Mouse (Mus musculus) heart, embryonic 10.5 days (tissue): ENCODE data around the gene H2-Q6. TPM values are rescaled to one million over a fixed set of nuclear protein-coding genes. Genes with fewer than 3 reads are reported as not detected.
"Not testable (repeated sequence)": the region's sequence is repeated elsewhere in the genome, so short reads cannot be mapped to it uniquely, and the experiment has no call there.

Source experiments
- DNase-seq: peaks from one replicate; pipeline ENCODE4 v3.0.0-alpha.2; 2017; ENCODE audit warnings: low spot score
- H3K27ac ChIP-seq: fragments of 300-500 bp; sonication (generic); 2 replicates; pipeline ENCODE4 v1.5.1; 2016; ENCODE audit warnings: mild to moderate bottlenecking
- H3K27me3 ChIP-seq: fragments of 300-500 bp; sonication (generic); 2 replicates; pipeline ENCODE4 v1.6.1; 2016; ENCODE audit warnings: mild to moderate bottlenecking; ENCODE audit not compliant: poor library complexity, insufficient read depth, severe bottlenecking
- H3K36me3 ChIP-seq: fragments of 300-500 bp; sonication (generic); 2 replicates; pipeline ENCODE4 v1.6.1; 2016; ENCODE audit warnings: mild to moderate bottlenecking, moderate library complexity
- H3K4me1 ChIP-seq: fragments of 300-500 bp; sonication (generic); 2 replicates; pipeline ENCODE4 v1.6.1; 2016; ENCODE audit warnings: mild to moderate bottlenecking
- H3K4me3 ChIP-seq: fragments of 300-500 bp; sonication (generic); 2 replicates; pipeline ENCODE4 v1.5.1; 2016; ENCODE audit warnings: mild to moderate bottlenecking, moderate library complexity
- H3K9me3 ChIP-seq: fragments of 300-500 bp; sonication (generic); 2 replicates; pipeline ENCODE4 v1.6.1; 2016; ENCODE audit warnings: mild to moderate bottlenecking, moderate library complexity
- WGBS: fragments of 180-500 bp; shearing (Covaris S2); methylation state at CpG from one replicate; pipeline ENCODE4 v1.1.7; 2016; 5-methylcytosine and 5-hydroxymethylcytosine counted together
- polyA plus RNA-seq: library from polyadenylated mRNA; unstranded; fragments of >200 nt; fragmentation: Nextera tagmentation; extraction: Ambion mirVana; gene quantifications from 2 replicates; pipeline ENCODE4 v1.2.1, GENCODE M21; 2016

Gene H2-Q6
- polyA plus RNA-seq, result 0.17 and 4.9 TPM in 2 replicates

DNA sequence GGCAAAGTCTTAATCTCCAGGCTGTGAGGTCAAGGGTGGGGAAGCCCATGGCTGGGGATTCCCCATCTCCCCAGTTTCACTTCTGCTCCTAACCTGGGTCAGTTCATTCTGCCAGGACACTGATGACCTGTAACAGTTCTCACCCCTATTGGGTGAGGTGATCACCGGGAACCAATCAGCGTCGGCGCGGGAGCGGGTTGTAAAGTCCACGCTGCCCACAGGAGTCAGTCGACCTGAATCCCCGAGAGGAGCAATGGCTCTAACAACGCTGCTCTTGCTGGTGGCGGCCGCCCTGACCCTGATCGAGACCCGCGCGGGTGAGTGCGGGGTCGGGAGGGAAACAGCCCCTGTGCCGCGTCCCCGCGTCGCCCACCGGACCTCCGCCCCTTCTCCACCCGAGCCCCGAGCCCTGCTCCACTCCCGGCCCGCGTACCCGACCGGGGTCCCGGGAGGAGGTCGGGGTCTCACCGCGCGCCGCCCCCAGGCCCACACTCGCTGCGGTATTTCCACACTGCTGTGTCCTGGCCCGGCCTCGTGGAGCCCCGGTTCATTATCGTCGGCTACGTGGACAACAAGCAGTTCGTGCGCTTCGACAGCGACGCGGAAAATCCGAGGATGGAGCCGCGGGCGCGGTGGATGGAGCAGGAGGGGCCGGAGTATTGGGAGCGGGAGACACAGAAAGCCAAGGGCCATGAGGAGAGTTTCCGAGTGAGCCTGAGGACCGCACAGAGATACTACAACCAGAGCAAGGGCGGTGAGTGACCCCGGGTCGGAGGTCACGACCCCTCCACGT lies at the start of gene H2-Q6:
Gene H2-Q6 (plus strand): TSS at position 227 of the 793 bp plus-strand sequence.
- not testable (repeated sequence) for H3K9me3 ChIP-seq, H3K36me3 ChIP-seq, H3K27ac ChIP-seq
- DNase-seq, result peak; percentile 81
- peak within 1 kb of the TSS; percentile 49 for H3K4me3 ChIP-seq
- 2% methylated on average over 57 of the region's 66 CpGs for WGBS
- H3K4me1 ChIP-seq, result peaks cover 12% of the 10 kb centered on the region
- peaks cover 56% of the 10 kb centered on the region for H3K27me3 ChIP-seq

GRCm38 (mm10) chr17:35379369-35379728 lies 45.3 kb upstream of the H2-Q6 start, which contains the start of gene H2-Q4:
Gene H2-Q4, plus strand, starts transcription at chr17:35379617.
- H3K4me1 ChIP-seq, result peaks cover 14% of the 10 kb centered on the region; the same call in 1 of the 2 replicates
- peak within 1 kb of the TSS; percentile 81 for H3K27ac ChIP-seq
- H3K27me3 ChIP-seq, result peaks cover 30% of the 10 kb centered on the region
- DNase-seq, result peak; percentile 93
- no peaks in the 10 kb centered on the region for H3K36me3 ChIP-seq
- WGBS, result 2% methylated on average over 16 of the region's 16 CpGs
- peak within 1 kb of the TSS; percentile 67 for H3K4me3 ChIP-seq
- H3K9me3 ChIP-seq, result no peaks in the 10 kb centered on the region

GRCm38 (mm10) chr17:35379729-35380451 lies 44.8 kb upstream of the H2-Q6 start:
- Histone ChIP-seq H3K36me3 (no peaks in the 10 kb centered on the region), H3K4me3 (peak overlapping the region; percentile 67), H3K9me3 (no peaks in the 10 kb centered on the region), H3K27ac (peak overlapping the region; percentile 81), H3K27me3 (peaks cover 30% of the 10 kb centered on the region), H3K4me1 (peaks cover 14% of the 10 kb centered on the region; the same call in 1 of the 2 replicates)
- peak; percentile 75 for DNase-seq
- WGBS, result 2% methylated on average over 69 of the region's 70 CpGs

DNA sequence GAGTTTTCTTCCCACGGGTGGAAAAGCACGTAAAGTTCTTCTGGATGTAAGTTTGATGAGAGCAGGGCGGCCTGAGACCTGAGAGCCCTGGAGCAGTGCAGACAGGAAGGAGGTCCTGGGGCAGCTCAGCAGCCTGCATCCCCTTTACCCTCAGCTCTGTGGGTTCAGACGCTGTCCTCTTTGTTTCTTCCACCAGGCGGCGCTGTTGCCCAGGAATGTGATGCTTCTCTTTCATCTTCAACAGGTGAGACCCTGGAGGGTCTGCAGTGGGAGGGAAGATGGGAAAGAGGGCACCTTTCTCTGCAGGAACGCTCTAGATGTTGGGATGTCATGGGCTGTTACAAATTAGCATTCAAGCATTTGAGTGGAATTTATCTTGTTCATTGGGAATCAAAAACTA lies 34.9 kb upstream of the H2-Q6 start:
- not testable (repeated sequence) for H3K4me1 ChIP-seq, DNase-seq, H3K36me3 ChIP-seq, H3K4me3 ChIP-seq, H3K27ac ChIP-seq, H3K9me3 ChIP-seq
- WGBS, result 4% methylated on average over 7 of the region's 7 CpGs
- H3K27me3 ChIP-seq, result peaks cover 11% of the 10 kb centered on the region

DNA sequence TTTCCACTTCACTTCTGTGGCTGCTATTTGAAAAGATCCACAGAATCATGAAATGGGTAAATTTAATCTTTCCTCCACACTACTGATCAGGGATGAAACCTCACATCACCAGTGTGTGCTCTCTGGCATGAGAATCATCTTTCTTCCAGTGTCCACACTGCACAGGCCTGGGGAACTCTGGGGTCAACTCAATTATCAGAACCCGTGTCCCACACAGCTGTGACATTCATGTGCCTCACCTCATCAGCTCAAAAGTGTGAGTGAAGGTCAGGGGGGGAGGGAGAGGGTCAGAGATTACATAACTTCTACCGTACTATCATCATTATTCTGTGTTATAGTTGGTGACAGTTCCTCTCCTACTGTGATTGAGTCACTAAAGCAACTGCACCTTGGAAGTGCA lies 32.0 kb upstream of the H2-Q6 start:
- H3K36me3 ChIP-seq, H3K9me3 ChIP-seq, H3K27ac ChIP-seq, H3K4me1 ChIP-seq, H3K4me3 ChIP-seq, DNase-seq: not testable (repeated sequence)
- 76% methylated on average over 2 of the region's 2 CpGs for WGBS
- H3K27me3 ChIP-seq, result peaks cover 17% of the 10 kb centered on the region

GRCm38 (mm10) chr17:35393864-35394800 lies 30.5 kb upstream of the H2-Q6 start:
- H3K4me1 ChIP-seq, H3K9me3 ChIP-seq, H3K27ac ChIP-seq, DNase-seq, H3K36me3 ChIP-seq: not testable (repeated sequence)
- Histone ChIP-seq H3K4me3 (peak overlapping the region; percentile 49), H3K27me3 (peaks cover 17% of the 10 kb centered on the region)
- 4% methylated on average over 58 of the region's 75 CpGs for WGBS

GRCm38 (mm10) chr17:35396956-35397355 lies 27.7 kb upstream of the H2-Q6 start:
- WGBS, result 69% methylated on average over 2 of the region's 2 CpGs
- peak; percentile 64 for DNase-seq
- H3K4me1 ChIP-seq, result not testable (repeated sequence)

DNA sequence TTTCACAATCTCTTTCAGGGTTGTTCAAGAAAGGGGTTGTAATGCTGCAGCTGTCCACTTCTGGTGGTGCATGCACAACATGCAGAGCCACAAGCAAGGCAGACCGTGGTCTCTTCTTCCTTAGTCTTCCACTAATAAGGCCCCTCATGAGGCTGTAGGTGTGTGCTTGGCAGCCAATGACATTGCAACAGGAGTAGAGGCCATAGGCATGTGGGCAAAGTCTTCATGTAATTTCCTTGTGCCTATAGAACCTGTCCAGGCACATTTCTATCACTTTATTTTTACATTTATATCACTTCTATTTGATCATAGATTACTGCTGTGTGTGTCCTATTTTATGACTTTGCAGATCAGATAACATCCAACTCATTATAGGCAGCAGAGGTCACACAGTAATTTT lies 11.6 kb upstream of the H2-Q6 start:
- no CpG with 5 or more reads among the region's 1 CpGs for WGBS
- H3K4me3 ChIP-seq, H3K36me3 ChIP-seq, DNase-seq, H3K27ac ChIP-seq, H3K4me1 ChIP-seq, H3K27me3 ChIP-seq, H3K9me3 ChIP-seq: not testable (repeated sequence)

More at GRCm38 (mm10) chr17:35396956-35397355, 27.7 kb upstream of the H2-Q6 start:
- not testable (repeated sequence) for H3K4me3 ChIP-seq, H3K9me3 ChIP-seq, H3K27ac ChIP-seq, H3K36me3 ChIP-seq
- H3K27me3 ChIP-seq, result peaks cover 17% of the 10 kb centered on the region

DNA sequence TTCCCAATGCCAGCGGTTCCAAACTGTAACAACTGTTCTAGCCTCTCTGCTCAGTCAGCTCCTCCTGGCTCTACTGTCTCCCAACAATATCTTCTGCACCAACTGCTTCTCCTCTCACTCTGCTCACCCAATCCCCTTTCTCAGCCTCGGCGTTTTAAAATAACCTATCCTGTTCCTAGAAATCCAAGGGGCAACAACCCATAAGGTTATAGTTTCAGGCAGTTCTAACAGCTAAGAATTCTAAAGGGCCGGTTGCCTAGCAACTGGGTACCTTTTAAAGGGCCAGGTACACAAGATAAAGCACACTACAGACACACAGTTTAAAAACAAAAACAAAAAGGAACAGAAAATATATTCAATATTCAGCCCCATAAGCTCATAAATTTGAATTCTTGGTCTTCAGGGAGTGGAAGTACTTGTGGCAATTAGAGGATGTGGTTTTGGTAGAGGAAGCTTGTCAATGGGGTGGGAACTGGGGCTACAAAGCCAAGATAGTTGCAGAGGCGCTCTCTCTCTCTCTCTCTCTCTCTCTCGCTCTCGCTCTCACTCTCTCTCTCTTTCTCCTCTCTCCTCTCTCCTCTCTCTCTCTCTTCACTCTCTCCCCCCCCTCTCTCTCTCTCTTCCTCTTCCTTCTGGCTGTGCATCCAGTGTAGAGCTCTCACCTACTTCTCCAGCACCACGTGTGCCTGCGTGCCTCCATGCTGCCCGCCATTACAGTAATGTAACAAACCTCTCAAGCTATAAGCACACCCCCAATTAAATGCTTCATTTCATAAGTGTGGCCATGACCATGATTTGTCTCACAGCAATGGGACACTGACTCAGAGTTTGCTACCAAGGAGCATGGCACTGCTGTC lies 9.1 kb upstream of the H2-Q6 start:
- H3K4me3 ChIP-seq, DNase-seq, H3K36me3 ChIP-seq, H3K4me1 ChIP-seq, H3K9me3 ChIP-seq, H3K27ac ChIP-seq: not testable (repeated sequence)
- 80% methylated on average over 2 of the region's 10 CpGs for WGBS
- peaks cover 15% of the 10 kb centered on the region; the same call in 1 of the 2 replicates for H3K27me3 ChIP-seq

DNA sequence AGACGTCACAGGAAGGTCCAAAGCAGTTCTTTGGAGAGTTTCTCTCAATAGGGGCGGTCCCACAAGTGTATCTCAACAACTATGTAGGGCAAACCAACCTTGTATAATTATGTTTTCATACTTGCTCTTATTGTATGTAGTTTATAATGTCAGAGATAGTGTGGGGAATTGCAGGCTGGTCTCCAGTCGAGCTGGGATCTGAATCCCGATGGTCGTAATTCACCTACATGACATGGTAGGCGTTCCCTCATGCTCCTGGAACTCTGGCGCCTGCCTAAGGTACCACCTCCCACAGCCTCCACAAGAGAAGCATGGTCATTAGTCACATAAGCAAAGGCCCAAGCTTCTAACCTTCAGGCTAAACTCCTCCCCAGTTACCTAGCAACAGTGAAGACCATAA lies 5.9 kb upstream of the H2-Q6 start:
- WGBS, result 74% methylated on average over 7 of the region's 7 CpGs

GRCm38 (mm10) chr17:35419564-35419963 lies 5.1 kb upstream of the H2-Q6 start:
- H3K27me3 ChIP-seq, result peaks cover 35% of the 10 kb centered on the region
- not testable (repeated sequence) for H3K4me1 ChIP-seq, H3K4me3 ChIP-seq, H3K36me3 ChIP-seq, H3K27ac ChIP-seq, H3K9me3 ChIP-seq
- peak; percentile 46 for DNase-seq
- 65% methylated on average over 4 of the region's 4 CpGs for WGBS

More for the DNA sequence above, 5.9 kb upstream of the H2-Q6 start:
- no peak overlapping the region for H3K27ac ChIP-seq
- peak; percentile 53 for DNase-seq
- H3K4me3 ChIP-seq, result no peak overlapping the region
- H3K9me3 ChIP-seq, result no peaks in the 10 kb centered on the region
- H3K36me3 ChIP-seq, result no peaks in the 10 kb centered on the region
- peaks cover 30% of the 10 kb centered on the region for H3K27me3 ChIP-seq
- H3K4me1 ChIP-seq, result no peaks in the 10 kb centered on the region
